In genomic region chr19:4442408-4442807, GRCm38 (mm10) we compare ENCODE assay signal across 9 mouse cellular contexts. TPM values are rescaled to one million over a fixed set of nuclear protein-coding genes. Genes with fewer than 3 reads are reported as not detected.
DNase-seq lines count a peak whose midpoint lies in the region; ATAC-seq lines count a peak whose summit lies in the region.
"Had no signal": no experiment of that assay in that cellular context is flagged by ENCODE, and none has a peak within 500 bp of the region (broad histone marks: within the 10 kb centered on the region; RNA-seq: fewer than 3 reads in every experiment).

No protein-coding gene starts in this region.

- 9% methylated on average over 3 of the region's 3 CpGs for WGBS in hindbrain, embryonic 12.5 days

- H3K4me1 ChIP-seq in hindbrain, embryonic 12.5 days = peaks cover 17% of the 10 kb centered on the region

- H3K4me2 ChIP-seq in hindbrain, embryonic 12.5 days (replicated peaks) = no peak overlapping the region
- H3K4me2 ChIP-seq: midbrain, embryonic 12.5 days had no signal

- H3K4me3 ChIP-seq in hindbrain, embryonic 12.5 days = no peak overlapping the region
- H3K4me3 ChIP-seq: midbrain, embryonic 12.5 days had no signal

- no peak overlapping the region for H3K9ac ChIP-seq in hindbrain, embryonic 12.5 days
- H3K9ac ChIP-seq: midbrain, embryonic 12.5 days had no signal

- no peaks in the 10 kb centered on the region for H3K9me3 ChIP-seq in hindbrain, embryonic 12.5 days (replicated peaks)
- H3K9me3 ChIP-seq: midbrain, embryonic 12.5 days had no signal

- peaks cover 36% of the 10 kb centered on the region for H3K27me3 ChIP-seq in hindbrain, embryonic 12.5 days

- H3K27ac ChIP-seq in hindbrain, embryonic 12.5 days = no peak overlapping the region
- H3K27ac ChIP-seq: midbrain, embryonic 12.5 days had no signal

- 0 out of 2 replicates have a peak, but pooled peaks have one; percentile 8 for ATAC-seq in hindbrain, embryonic 12.5 days (ENCODE audit: low FRiP score)

- peak; percentile 56 for DNase-seq in T-cell, adult 2 months (ENCODE audit: low spot score)
- DNase-seq in cerebellum, adult 9-10 months = peak; percentile 87
- peak; percentile 81 for DNase-seq in forelimb bud, embryonic 11.5 days (ENCODE audit: low read depth, low spot score)
- peak; percentile 72 to 86 for DNase-seq in layer of hippocampus, postnatal 25 days (ENCODE audit: extremely low spot score in 1 of 2, low spot score in 1 of 2)
- DNase-seq in lung, postnatal 36 days = peak; percentile 88
- DNase-seq in right cerebral cortex, postnatal 25 days = peak; percentile 48
- DNase-seq in yolk sac, embryonic 10.5 days (ENCODE audit: low spot score) = peak; percentile 48

- no peaks in the 10 kb centered on the region for H3K36me3 ChIP-seq in hindbrain, embryonic 12.5 days
- H3K36me3 ChIP-seq: midbrain, embryonic 12.5 days had no signal

RNA-seq across cellular contexts. Expression of gene Rhod, which starts 3.2 kb away (rescaled TPM):
- polyA plus RNA-seq in hindbrain, embryonic 12.5 days (2016; fragmentation: Nextera tagmentation; extraction: Ambion mirVana) = 15.3 and 16.4 TPM in 2 replicates
- 1 to 10 TPM in 1 of 2 experiments, under 1 TPM in 1; 0.87 to 1.2 TPM for total RNA-seq in layer of hippocampus, postnatal 25 days (2021)

RNA-seq across cellular contexts. Expression of gene Syt12, which starts 34.8 kb away (rescaled TPM):
- 1.5 and 1.7 TPM in 2 replicates for polyA plus RNA-seq in hindbrain, embryonic 12.5 days (2016; fragmentation: Nextera tagmentation; extraction: Ambion mirVana)
- 10 to 100 TPM; 29.5 to 31.8 TPM for total RNA-seq in layer of hippocampus, postnatal 25 days (2021)

RNA-seq across cellular contexts. Expression of gene Kdm2a, which starts 44.3 kb away (rescaled TPM):
- 59.7 TPM in 2 replicates for polyA plus RNA-seq in hindbrain, embryonic 12.5 days (2016; fragmentation: Nextera tagmentation; extraction: Ambion mirVana)
- 10 to 100 TPM; 70.6 to 85.0 TPM for total RNA-seq in layer of hippocampus, postnatal 25 days (2021)

RNA-seq across cellular contexts. Expression of gene 2010003K11Rik, which starts 56.0 kb away (rescaled TPM):
- not detected in 2 replicates for polyA plus RNA-seq in hindbrain, embryonic 12.5 days (2016; fragmentation: Nextera tagmentation; extraction: Ambion mirVana)
- total RNA-seq in layer of hippocampus, postnatal 25 days (2021) = not detected
- polyA plus RNA-seq: midbrain, embryonic 12.5 days had no signal
